Mouse (Mus musculus) liver, embryonic 16.5 days (tissue): Measurements from ENCODE around the gene Tmem256. TPM values are rescaled to one million over a fixed set of nuclear protein-coding genes. Genes with fewer than 3 reads are reported as not detected.

Source experiments
- ATAC-seq: fragments of 200-750 bp; cut with Nextera tagmentation; 2 replicates; pipeline ENCODE4 v1.8.0; 2017; ENCODE audit warnings: low read depth, mild to moderate bottlenecking, moderate number of reproducible peaks, moderate library complexity
- H3K27ac ChIP-seq: fragments of 300-500 bp; sonication (generic); 2 replicates; pipeline ENCODE4 v1.5.1; 2014; ENCODE audit warnings: mild to moderate bottlenecking, low read length
- H3K27me3 ChIP-seq: fragments of 300-500 bp; sonication (generic); 2 replicates; pipeline ENCODE4 v1.6.1; 2014; ENCODE audit warnings: low read depth, low read length, mixed read lengths; ENCODE audit not compliant: control insufficient read depth, insufficient read depth
- H3K36me3 ChIP-seq: fragments of 300-500 bp; sonication (generic); 2 replicates; pipeline ENCODE4 v1.6.1; 2014; ENCODE audit warnings: mild to moderate bottlenecking; ENCODE audit not compliant: control insufficient read depth, insufficient read depth
- H3K4me1 ChIP-seq: fragments of 300-500 bp; sonication (generic); 2 replicates; pipeline ENCODE4 v1.6.1; 2014; ENCODE audit warnings: low read depth, low read length, mixed read lengths; ENCODE audit not compliant: control insufficient read depth
- H3K4me2 ChIP-seq: fragments of 300-500 bp; sonication (generic); 2 replicates; pipeline ENCODE4 v1.6.1; 2014; ENCODE audit warnings: low read depth, low read length, mixed read lengths
- H3K4me3 ChIP-seq: fragments of 300-500 bp; sonication (generic); 2 replicates; pipeline ENCODE4 v1.5.1; 2014; ENCODE audit warnings: low read depth, mild to moderate bottlenecking, low read length
- H3K9ac ChIP-seq: fragments of 300-500 bp; sonication (generic); 2 replicates; pipeline ENCODE4 v1.6.1; 2014; ENCODE audit warnings: low read depth, low read length
- H3K9me3 ChIP-seq: fragments of 300-500 bp; sonication (generic); replicated peaks from 2 replicates; pipeline ENCODE4 v1.6.1; 2016; ENCODE audit warnings: low read length; ENCODE audit not compliant: control insufficient read depth
- WGBS: fragments of 180-500 bp; shearing (Covaris S2); extraction: QIAGEN DNeasy Blood & Tissue Kit; methylation state at CpG from one replicate; pipeline ENCODE4 v1.1.7; 2014; ENCODE audit not compliant: insufficient replicate concordance; 5-methylcytosine and 5-hydroxymethylcytosine counted together
- polyA plus RNA-seq: library from polyadenylated mRNA; unstranded; fragments of >200 nt; fragmentation: Nextera tagmentation; extraction: Ambion mirVana; gene quantifications from 2 replicates; pipeline ENCODE4 v1.2.1, GENCODE M21; 2015

The Tmem256 gene
- 404 and 413 TPM in 2 replicates for polyA plus RNA-seq

DNA sequence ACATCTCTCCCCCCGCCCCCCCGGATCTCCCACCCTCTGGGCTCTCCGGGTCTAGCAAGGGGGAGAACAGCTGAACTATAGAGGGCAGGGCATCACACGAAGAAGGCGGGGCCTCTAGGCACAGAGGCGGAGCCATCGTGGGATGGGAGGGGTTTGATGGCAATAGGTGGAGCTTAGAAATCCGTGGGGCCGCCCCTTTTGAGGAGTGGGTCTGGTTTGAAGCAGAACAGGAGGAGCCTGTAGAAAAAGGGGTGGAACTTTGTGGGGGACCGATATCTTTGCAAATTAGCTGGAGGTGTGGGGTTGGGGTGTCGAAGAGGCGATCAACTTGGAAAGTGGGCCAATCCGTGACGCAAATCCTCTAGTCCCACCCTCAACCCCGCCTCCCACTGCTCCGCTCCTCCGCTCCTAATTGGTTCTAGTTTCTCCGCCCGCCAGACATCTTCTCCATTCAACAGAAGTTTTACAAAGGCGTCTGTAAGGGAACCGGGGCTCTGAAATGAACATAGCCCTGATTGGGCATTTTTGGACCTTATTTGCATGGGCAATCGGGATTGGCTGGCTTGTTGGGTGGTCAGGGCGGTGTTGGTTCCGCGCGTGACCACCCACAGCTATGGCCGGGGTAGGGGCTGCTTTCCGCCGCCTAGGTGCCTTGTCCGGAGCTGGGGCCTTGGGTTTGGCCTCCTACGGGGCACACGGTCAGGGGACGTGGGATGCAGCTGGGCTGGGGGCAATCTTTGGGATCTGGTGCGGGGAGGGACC lies at the start of gene Tmem256:
Gene Tmem256 (plus strand): TSS at position 563 of the 762 bp plus-strand sequence.
- Histone ChIP-seq H3K9ac (peak within 1 kb of the TSS; percentile 87), H3K4me2 (peak within 1 kb of the TSS; percentile 99), H3K4me1 (peaks cover 43% of the 10 kb centered on the region), H3K4me3 (peak within 1 kb of the TSS; percentile 81), H3K36me3 (0 out of 2 replicates have a peak, but pooled peaks cover 2% of the 10 kb centered on the region), H3K9me3 (no peaks in the 10 kb centered on the region), H3K27ac (peak within 1 kb of the TSS; percentile 91), H3K27me3 (peaks cover 46% of the 10 kb centered on the region)
- ATAC-seq: peak; percentile 90
- under 1% methylated on average over 34 of the region's 34 CpGs for WGBS

DNA sequence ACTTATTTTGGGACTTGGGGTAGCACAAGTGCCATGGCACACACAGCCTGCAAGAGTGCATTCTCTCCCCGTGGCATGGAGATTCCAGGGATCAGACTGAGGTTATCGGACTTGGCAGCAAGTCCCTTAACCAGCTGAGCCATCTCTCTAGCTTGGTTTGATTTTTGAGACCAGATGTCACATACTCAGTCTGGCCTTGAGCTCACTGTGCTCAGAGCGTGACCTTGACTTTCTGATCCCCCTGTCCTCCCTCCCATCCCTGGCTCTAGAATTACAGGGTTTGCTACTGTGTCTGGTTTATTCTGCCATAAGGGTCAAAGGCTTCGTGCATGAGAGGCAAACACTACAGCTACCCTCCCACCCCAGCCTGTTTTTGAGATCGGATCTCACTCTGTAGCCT lies 48.9 kb upstream of the Tmem256 start:
- no peak overlapping the region for H3K4me2 ChIP-seq
- H3K27ac ChIP-seq: no peak overlapping the region
- H3K9me3 ChIP-seq: no peaks in the 10 kb centered on the region
- 52% methylated on average over 5 of the region's 5 CpGs for WGBS
- peaks cover 8% of the 10 kb centered on the region for H3K4me1 ChIP-seq
- ATAC-seq: no peak; the same call in 1 of the 2 replicates
- no peak overlapping the region for H3K4me3 ChIP-seq
- peaks cover 5% of the 10 kb centered on the region; the same call in 1 of the 2 replicates for H3K27me3 ChIP-seq
- no peak overlapping the region for H3K9ac ChIP-seq
- no peaks in the 10 kb centered on the region for H3K36me3 ChIP-seq

GRCm38 (mm10) chr11:69791420-69791819 lies 46.9 kb upstream of the Tmem256 start:
- no peaks in the 10 kb centered on the region for H3K36me3 ChIP-seq
- no peak for ATAC-seq
- no peak overlapping the region for H3K27ac ChIP-seq
- peaks cover 11% of the 10 kb centered on the region for H3K4me1 ChIP-seq
- WGBS: 48% methylated on average over 5 of the region's 5 CpGs
- no peak overlapping the region for H3K9ac ChIP-seq
- H3K4me2 ChIP-seq: no peak overlapping the region
- H3K9me3 ChIP-seq: no peaks in the 10 kb centered on the region
- no peak overlapping the region for H3K4me3 ChIP-seq
- H3K27me3 ChIP-seq: peaks cover 11% of the 10 kb centered on the region

DNA sequence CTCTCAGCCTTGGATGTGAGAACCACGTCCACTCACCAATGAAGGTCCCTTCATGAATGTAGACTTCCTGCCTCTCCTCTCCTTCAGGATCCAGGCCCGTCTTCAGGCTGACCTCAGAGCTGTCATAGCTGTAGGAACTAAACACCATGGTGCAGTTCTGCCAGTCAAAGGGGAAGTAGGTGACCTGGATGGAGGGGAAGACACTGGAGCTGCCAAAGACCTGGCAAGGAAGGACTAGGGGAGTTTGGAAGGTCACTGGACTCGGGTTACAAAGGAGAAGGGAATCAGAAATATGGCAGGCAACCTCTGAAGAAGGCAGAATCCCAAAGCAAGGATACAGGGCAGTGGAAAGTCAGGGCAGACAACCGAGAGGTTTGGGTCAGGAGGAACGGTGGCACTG lies 44.9 kb upstream of the Tmem256 start:
- Histone ChIP-seq H3K9me3 (no peaks in the 10 kb centered on the region), H3K9ac (no peak overlapping the region), H3K27me3 (peaks cover 30% of the 10 kb centered on the region), H3K27ac (no peak overlapping the region), H3K4me1 (peaks cover 11% of the 10 kb centered on the region), H3K36me3 (no peaks in the 10 kb centered on the region), H3K4me2 (no peak overlapping the region), H3K4me3 (no peak overlapping the region)
- no peak for ATAC-seq
- WGBS: 48% methylated on average over 5 of the region's 5 CpGs

DNA sequence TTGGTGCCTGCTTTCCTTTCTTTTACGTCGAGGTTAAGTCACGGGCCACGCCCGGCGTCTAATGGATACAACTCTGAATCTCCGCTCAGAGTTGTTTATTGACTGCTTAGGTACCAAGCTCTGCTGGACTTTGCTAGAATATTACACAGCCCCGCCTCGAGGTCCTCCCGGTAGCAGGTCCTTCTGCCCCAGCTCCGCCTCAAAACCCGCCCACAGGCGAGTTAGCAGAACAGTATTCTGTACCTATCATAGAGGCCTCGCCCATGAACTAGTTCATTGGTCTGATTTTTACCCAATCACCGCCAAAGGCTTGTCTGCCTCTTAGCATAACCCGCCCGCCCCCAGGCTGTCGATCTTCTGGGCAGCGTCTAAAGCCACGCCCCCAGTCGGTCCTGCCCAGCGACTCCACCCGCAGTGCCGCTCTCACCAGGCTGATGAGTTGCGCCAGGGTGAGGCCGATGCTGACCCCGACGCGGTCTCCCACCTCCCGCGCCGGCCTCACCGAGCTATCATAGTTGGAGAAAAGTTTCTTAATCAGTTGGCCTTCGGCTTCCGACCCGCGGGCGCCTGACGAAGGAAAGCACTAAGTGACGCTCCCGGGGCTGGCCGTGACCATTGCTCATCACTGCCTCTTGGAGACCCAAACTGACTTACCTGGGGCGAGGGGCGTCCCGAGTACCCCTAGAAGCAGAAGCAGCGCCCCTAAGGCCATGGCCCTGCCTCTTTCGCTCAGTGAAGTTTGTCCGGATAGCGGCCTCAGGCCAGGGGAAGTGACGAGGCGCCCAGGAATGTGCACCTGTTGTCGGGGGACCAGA lies 42.9 kb upstream of the Tmem256 start, which contains the start of gene Chrnb1:
Gene Chrnb1 (minus strand): TSS at position 776 of the 815 bp plus-strand sequence.
- H3K27me3 ChIP-seq: peaks cover 48% of the 10 kb centered on the region
- no peak within 1 kb of the TSS for H3K27ac ChIP-seq
- peak; percentile 100 for ATAC-seq
- H3K36me3 ChIP-seq: no peaks in the 10 kb centered on the region
- H3K9me3 ChIP-seq: no peaks in the 10 kb centered on the region
- peak within 1 kb of the TSS; percentile 48; the same call in 1 of the 2 replicates for H3K9ac ChIP-seq
- H3K4me2 ChIP-seq: peak within 1 kb of the TSS; percentile 95
- peak within 1 kb of the TSS; percentile 63 for H3K4me3 ChIP-seq
- WGBS: under 1% methylated on average over 52 of the region's 52 CpGs
- peaks cover 12% of the 10 kb centered on the region for H3K4me1 ChIP-seq

DNA sequence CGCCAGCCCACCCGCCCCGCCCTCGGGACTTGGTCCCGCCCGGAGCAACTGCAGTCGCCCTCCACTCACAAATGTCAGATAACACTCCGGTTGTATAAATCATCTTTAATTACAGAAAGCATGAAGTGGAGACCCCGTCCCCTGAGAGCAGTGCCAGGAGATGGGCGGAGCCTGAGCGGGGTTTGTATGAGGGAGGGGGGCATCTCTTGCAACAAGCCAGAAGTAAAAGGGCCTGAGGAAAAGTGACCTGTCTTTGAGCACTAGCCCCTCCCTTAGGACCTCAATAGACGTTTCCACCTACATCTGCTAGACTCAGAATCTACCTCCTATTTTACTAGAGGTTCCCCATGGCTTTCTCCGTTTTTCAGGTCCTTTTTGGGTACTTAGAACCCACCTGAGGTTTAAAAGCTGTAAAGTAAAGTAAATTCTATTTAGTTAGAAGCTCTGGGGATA lies 42.3 kb upstream of the Tmem256 start:
- 4% methylated on average over 13 of the region's 13 CpGs for WGBS
- H3K4me3 ChIP-seq: peak overlapping the region; percentile 63
- peaks cover 16% of the 10 kb centered on the region for H3K4me1 ChIP-seq
- no peak overlapping the region for H3K27ac ChIP-seq
- no peak for ATAC-seq
- H3K4me2 ChIP-seq: peak overlapping the region; percentile 95
- no peaks in the 10 kb centered on the region for H3K9me3 ChIP-seq
- no peaks in the 10 kb centered on the region for H3K36me3 ChIP-seq
- H3K9ac ChIP-seq: no peak overlapping the region
- H3K27me3 ChIP-seq: peaks cover 55% of the 10 kb centered on the region

GRCm38 (mm10) chr11:69797924-69798323 lies 40.4 kb upstream of the Tmem256 start:
- H3K4me3 ChIP-seq: no peak overlapping the region
- WGBS: 62% methylated on average over 7 of the region's 7 CpGs
- peaks cover 27% of the 10 kb centered on the region for H3K4me1 ChIP-seq
- peaks cover 73% of the 10 kb centered on the region for H3K27me3 ChIP-seq
- H3K27ac ChIP-seq: no peak overlapping the region
- no peak for ATAC-seq
- no peaks in the 10 kb centered on the region for H3K9me3 ChIP-seq
- no peak overlapping the region for H3K4me2 ChIP-seq
- no peaks in the 10 kb centered on the region for H3K36me3 ChIP-seq
- H3K9ac ChIP-seq: no peak overlapping the region

- H3K27me3 ChIP-seq: peaks cover 85% of the 10 kb centered on the region
- H3K4me2 ChIP-seq: no peak overlapping the region
- no peak for ATAC-seq
Observed at GRCm38 (mm10) chr11:69799394-69800137, 38.7 kb upstream of the Tmem256 start.

More at GRCm38 (mm10) chr11:69799394-69800137, 38.7 kb upstream of the Tmem256 start:
- 28% methylated on average over 12 of the region's 12 CpGs for WGBS
- Histone ChIP-seq H3K9me3 (no peaks in the 10 kb centered on the region), H3K4me1 (peaks cover 41% of the 10 kb centered on the region), H3K36me3 (no peaks in the 10 kb centered on the region), H3K9ac (no peak overlapping the region), H3K27ac (no peak overlapping the region), H3K4me3 (no peak overlapping the region)
